Mouse (Mus musculus) ES-Bruce4 (cell line): ENCODE results near the gene Wnt10b.

Experiments used
- CTCF ChIP-seq: IDR thresholded peaks from one replicate; pipeline ENCODE4 v1.8.1; 2011; ENCODE audit warnings: low read depth, low read length
- POLR2A ChIP-seq: IDR thresholded peaks from one replicate; pipeline ENCODE4 v1.8.1; 2011; ENCODE audit warnings: low read length; ENCODE audit not compliant: insufficient read depth

- TF ChIP-seq CTCF (no peak), POLR2A (no peak)
Measured at GRCm38 (mm10) chr15:98780075-98780474, 2.1 kb upstream of the Wnt10b start.
